Comparison of ENCODE assay signal across 8 mouse cellular contexts in the genomic region with DNA sequence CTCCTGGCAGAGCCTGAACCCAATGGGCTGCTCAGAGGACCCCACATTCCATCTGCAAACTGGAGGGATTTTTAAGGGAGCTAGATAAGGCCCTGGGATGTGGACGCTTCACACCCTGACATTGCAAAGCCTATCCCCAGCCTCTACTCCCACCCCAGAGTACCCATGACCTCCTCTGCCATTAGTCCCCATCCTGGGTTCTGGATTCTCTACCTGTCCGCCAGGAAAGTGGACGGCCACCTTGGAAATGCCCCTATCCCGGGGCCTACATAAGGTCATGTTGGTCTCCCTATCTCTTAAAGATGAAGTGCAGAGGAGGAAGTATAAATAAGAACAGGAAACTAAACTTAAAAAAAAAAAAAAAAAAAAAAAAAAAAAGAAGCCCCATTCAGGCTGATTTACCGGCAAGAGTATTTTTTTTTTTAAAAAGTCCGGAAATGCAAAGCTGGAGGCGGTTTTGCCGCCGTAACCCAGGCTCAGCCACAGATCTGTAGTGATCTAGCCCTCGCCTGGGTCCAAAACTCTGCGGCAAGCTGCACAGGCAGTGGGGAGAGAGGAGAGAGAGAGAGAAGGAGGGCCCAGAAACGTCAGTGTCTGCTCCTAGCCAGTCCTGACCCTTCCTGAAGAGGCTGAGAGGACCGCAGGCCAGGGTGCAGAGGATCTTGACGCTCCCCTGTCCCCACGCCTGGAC. TPM values are rescaled to one million over a fixed set of nuclear protein-coding genes. Genes with fewer than 3 reads are reported as not detected.
DNase-seq lines count a peak whose midpoint lies in the region; ATAC-seq and TF ChIP-seq lines count a peak whose summit lies in the region.

No protein-coding gene starts in this region.

- H3K4me2 ChIP-seq in heart, embryonic 14.5 days (ENCODE audit: low read length) = peak overlapping the region; percentile 92
- peak overlapping the region; percentile 79 for H3K4me2 ChIP-seq in liver, embryonic 13.5 days
- H3K4me2 ChIP-seq in myocyte (ENCODE audit: low read depth) = peak overlapping the region; percentile 63

- H3K27ac ChIP-seq in cerebellum, adult 2 months (ENCODE audit: insufficient read depth, low read length) = no peak overlapping the region
- H3K27ac ChIP-seq in heart, embryonic 14.5 days (replicated peaks in 1 of 2; ENCODE audit: control insufficient read depth in 1 of 2, insufficient read depth in 1 of 2, low read depth in 2 of 2, low read length in 2 of 2) = 0 out of 4 replicates have a peak overlapping the region, but pooled peaks of 1 of the 2 experiments have one; percentile 16
- H3K27ac ChIP-seq in liver, embryonic 13.5 days = peak overlapping the region; percentile 55

- no peak for DNase-seq in cerebellum, adult 2 months
- no peak for DNase-seq in cerebellum, adult 11 months
- DNase-seq in MEL-GATA-1-ER (ENCODE audit: extremely low read depth, low read depth) = peak; percentile 66
- no peak for DNase-seq in liver, embryonic 13.5 days
- DNase-seq in cerebellum, postnatal 4 days (ENCODE audit: low spot score in 2 of 2) = no peak
- DNase-seq in urinary bladder, adult 2 months (ENCODE audit: low spot score) = no peak

- no peak for TF ChIP-seq CTCF in cerebellum, adult 2 months (IDR thresholded peaks at IDR 0.05; ENCODE audit: borderline replicate concordance, insufficient read depth, low read depth, low read length)

- H3K36me3 ChIP-seq in heart, embryonic 14.5 days (ENCODE audit: control insufficient read depth, insufficient read depth, low read length) = no peaks in the 10 kb centered on the region
- no peaks in the 10 kb centered on the region for H3K36me3 ChIP-seq in liver, embryonic 13.5 days
- no peaks in the 10 kb centered on the region for H3K36me3 ChIP-seq in myocyte (ENCODE audit: control insufficient read depth, insufficient read depth)

- peak overlapping the region; percentile 73 for H3K9ac ChIP-seq in heart, embryonic 14.5 days (ENCODE audit: low read length)
- H3K9ac ChIP-seq in liver, embryonic 13.5 days = peak overlapping the region; percentile 71

- H3K27me3 ChIP-seq in cerebellum, adult 2 months (ENCODE audit: control insufficient read depth, insufficient read depth, low read length) = no peaks in the 10 kb centered on the region
- peaks cover 18% of the 10 kb centered on the region for H3K27me3 ChIP-seq in heart, embryonic 14.5 days (ENCODE audit: control insufficient read depth, insufficient read depth, low read length)
- peaks cover 5% of the 10 kb centered on the region; the same call in 1 of the 2 replicates for H3K27me3 ChIP-seq in liver, embryonic 13.5 days
- no peaks in the 10 kb centered on the region for H3K27me3 ChIP-seq in myocyte (ENCODE audit: control insufficient read depth, insufficient read depth, insufficient read length)

- H3K4me1 ChIP-seq in cerebellum, adult 2 months (ENCODE audit: control insufficient read depth, insufficient read depth, low read length) = no peaks in the 10 kb centered on the region; the same call in 1 of the 2 replicates
- H3K4me1 ChIP-seq in heart, embryonic 14.5 days (ENCODE audit: control insufficient read depth in 2 of 2, insufficient read depth in 2 of 2, low read length in 2 of 2) = peaks cover 13 to 15% of the 10 kb centered on the region in 2 experiments
- peaks cover 60% of the 10 kb centered on the region for H3K4me1 ChIP-seq in liver, embryonic 13.5 days (replicated peaks)

- no peak overlapping the region for H3ac ChIP-seq in myocyte (ENCODE audit: control insufficient read depth, insufficient read length)

- peak overlapping the region; percentile 47 for H3K4me3 ChIP-seq in cerebellum, adult 2 months (replicated peaks; ENCODE audit: insufficient read depth, low read depth, low read length)
- peak overlapping the region; percentile 50 to 54 for H3K4me3 ChIP-seq in heart, embryonic 14.5 days (ENCODE audit: control insufficient read depth in 1 of 2, insufficient read depth in 1 of 2, low read depth in 1 of 2, low read length in 2 of 2)
- peak overlapping the region; percentile 62 for H3K4me3 ChIP-seq in liver, embryonic 13.5 days (replicated peaks)
- H3K4me3 ChIP-seq in myocyte = no peak overlapping the region

- no peak for ATAC-seq in heart, embryonic 14.5 days (ENCODE audit: insufficient number of reproducible peaks, insufficient read depth, low FRiP score, low read depth)
- peak; percentile 51 for ATAC-seq in liver, embryonic 13.5 days (ENCODE audit: low read depth)

- no peak for TF ChIP-seq POLR2A in cerebellum, adult 2 months (IDR thresholded peaks at IDR 0.05; ENCODE audit: borderline replicate concordance, insufficient read depth, low read length)
- TF ChIP-seq POLR2A in myocyte (IDR thresholded peaks at IDR 0.05; ENCODE audit: insufficient read length, low read depth) = no peak

- WGBS in cerebellum, adult 2 months = 34% methylated on average over 15 of the region's 15 CpGs
- 21% methylated on average over 15 of the region's 15 CpGs for WGBS in heart, embryonic 14.5 days
- WGBS in liver, embryonic 13.5 days (ENCODE audit: insufficient replicate concordance) = 8% methylated on average over 15 of the region's 15 CpGs

- H3K79me2 ChIP-seq in myocyte (ENCODE audit: control insufficient read depth, insufficient read depth) = no peaks in the 10 kb centered on the region

- no peaks in the 10 kb centered on the region for H3K9me3 ChIP-seq in heart, embryonic 14.5 days (ENCODE audit: control insufficient read depth, low read length)
- H3K9me3 ChIP-seq in liver, embryonic 13.5 days (replicated peaks) = no peaks in the 10 kb centered on the region

TF ChIP-seq in myocyte, 11 proteins besides CTCF, POLR2A, EP300 and RAD21:
- TF ChIP-seq USF1 (IDR thresholded peaks at IDR 0.05; ENCODE audit: low read depth) = no peak
- TF ChIP-seq MYOD1 (IDR thresholded peaks at IDR 0.05; ENCODE audit: control insufficient read depth in 1 of 3, insufficient read length in 2 of 3, low read depth in 2 of 3) = no peak
- TF ChIP-seq SRF (IDR thresholded peaks at IDR 0.05; ENCODE audit: control insufficient read depth, insufficient read length, low read depth) = no peak
- TF ChIP-seq TCF12 (IDR thresholded peaks at IDR 0.05; ENCODE audit: insufficient read depth, poor library complexity, severe bottlenecking) = no peak
- TF ChIP-seq MAX (IDR thresholded peaks at IDR 0.05; ENCODE audit: low read depth) = no peak
- TF ChIP-seq REST (IDR thresholded peaks at IDR 0.05; ENCODE audit: insufficient read depth, insufficient read length) = no peak
TF ChIP-seq in myocyte: peak in this region for 0.

RNA-seq across cellular contexts. Expression of gene Pik3cd, which starts 4.7 kb away (rescaled TPM):
- 8.3 and 8.6 TPM in 2 replicates for polyA plus RNA-seq in cerebellum, adult 2 months (2012; rRNA removed)
- polyA plus RNA-seq in heart, embryonic 14.5 days (2014; fragmentation: Nextera tagmentation; extraction: Ambion mirVana) = 3.1 and 4.6 TPM in 2 replicates
- 5.6 and 6.4 TPM in 2 replicates for polyA plus RNA-seq in liver, embryonic 13.5 days (2015; fragmentation: Nextera tagmentation; extraction: Ambion mirVana)
- polyA plus RNA-seq in myocyte (2012; fragmentation: generic; extraction: Trizol) = 1.4 TPM
- polyA plus RNA-seq in urinary bladder, adult 2 months (2012; rRNA removed) = 5.2 and 8.1 TPM in 2 replicates

RNA-seq across cellular contexts. Expression of gene Tmem201, which starts 40.2 kb away (rescaled TPM):
- polyA plus RNA-seq in cerebellum, adult 2 months (2012; rRNA removed) = 146 and 171 TPM in 2 replicates
- 36.8 and 38.4 TPM in 2 replicates for polyA plus RNA-seq in heart, embryonic 14.5 days (2014; fragmentation: Nextera tagmentation; extraction: Ambion mirVana)
- 6.9 and 8.4 TPM in 2 replicates for polyA plus RNA-seq in liver, embryonic 13.5 days (2015; fragmentation: Nextera tagmentation; extraction: Ambion mirVana)
- polyA plus RNA-seq in myocyte (2012; fragmentation: generic; extraction: Trizol) = 31.1 TPM
- 21.6 and 24.0 TPM in 2 replicates for polyA plus RNA-seq in urinary bladder, adult 2 months (2012; rRNA removed)
